ENCODE assay signal across 10 mouse cellular contexts in genomic region chr3:41360231-41360630, GRCm38 (mm10).
DNase-seq lines count a peak whose midpoint lies in the region; TF ChIP-seq lines count a peak whose summit lies in the region.
"Had no signal": no experiment of that assay in that cellular context is flagged by ENCODE, and none has a peak within 500 bp of the region (broad histone marks: within the 10 kb centered on the region; RNA-seq: fewer than 3 reads in every experiment).

No protein-coding gene starts in this region.

- WGBS in heart, adult 2 months: 29% methylated on average over 5 of the region's 5 CpGs

- no peaks in the 10 kb centered on the region for H3K27me3 ChIP-seq in heart, adult 2 months (ENCODE audit: control insufficient read depth, insufficient read depth, low read length)
- H3K27me3 ChIP-seq: embryonic facial prominence, embryonic 15.5 days had no signal

- DNase-seq in left cerebral cortex, postnatal 4 days: peak; percentile 32
- no peak for DNase-seq in left cerebral cortex, adult 2 months (ENCODE audit: extremely low spot score in 1 of 2, low spot score in 2 of 2)
- DNase-seq in adipocyte (ENCODE audit: low spot score): peak; percentile 90
- DNase-seq in heart, adult 2 months: peak; percentile 72 to 74
- DNase-seq in kidney, postnatal 25 days: peak; percentile 76 to 81
- DNase-seq in thymus, postnatal 36 days: no peak
- DNase-seq in cerebellum, postnatal 4 days (ENCODE audit: low spot score in 2 of 2): no peak

- no peak for TF ChIP-seq POLR2A in heart, adult 2 months (IDR thresholded peaks at IDR 0.05; ENCODE audit: insufficient read depth, low read depth, low read length)

- H3K4me3 ChIP-seq in left cerebral cortex, adult 2 months: no peak overlapping the region
- no peak overlapping the region for H3K4me3 ChIP-seq in heart, adult 2 months
- H3K4me3 ChIP-seq: embryonic facial prominence, embryonic 15.5 days; midbrain, embryonic 10.5 days had no signal

- peaks cover 8% of the 10 kb centered on the region for H3K4me1 ChIP-seq in heart, adult 2 months (ENCODE audit: control insufficient read depth, insufficient read depth, low read length)
- H3K4me1 ChIP-seq: midbrain, embryonic 10.5 days had no signal

- intact Hi-C loops in left cerebral cortex, postnatal 4 days (cut with DNase I): no loop called here
- intact Hi-C loops in left cerebral cortex, adult 2 months (cut with DNase I): no loop called here
- intact Hi-C loops in heart, adult 2 months (cut with DNase I): no loop called here

- no peak for TF ChIP-seq CTCF in left cerebral cortex, adult 2 months (IDR thresholded peaks at IDR 0.05)
- TF ChIP-seq CTCF in heart, adult 2 months (IDR thresholded peaks at IDR 0.05): no peak

- TF ChIP-seq EP300 in heart, adult 2 months (IDR thresholded peaks at IDR 0.05; ENCODE audit: insufficient read depth, low read depth, low read length): no peak

- H3K9ac ChIP-seq in heart, adult 2 months (ENCODE audit: low read depth, low read length): no peak overlapping the region
- H3K9ac ChIP-seq: embryonic facial prominence, embryonic 15.5 days had no signal

- no peaks in the 10 kb centered on the region for H3K36me3 ChIP-seq in heart, adult 2 months (ENCODE audit: control insufficient read depth, insufficient read depth, low read length)
- H3K36me3 ChIP-seq: embryonic facial prominence, embryonic 15.5 days; G1E; midbrain, embryonic 10.5 days had no signal

- H3K79me2 ChIP-seq in heart, adult 2 months (replicated peaks; ENCODE audit: control insufficient read depth, insufficient read depth, low read length): no peaks in the 10 kb centered on the region

- no peak overlapping the region for H3K27ac ChIP-seq in left cerebral cortex, adult 2 months
- no peak overlapping the region; the same call in 1 of the 2 replicates for H3K27ac ChIP-seq in heart, adult 2 months
- H3K27ac ChIP-seq: embryonic facial prominence, embryonic 15.5 days; midbrain, embryonic 10.5 days had no signal

Comparison
In these comparisons a context has a peak if more than half of its experiments do, and no peak if none do; other contexts are left out.
1. DNase-seq: peak in left cerebral cortex, postnatal 4 days (single experiment), adipocyte (single experiment), heart, adult 2 months (2 of 2) and kidney, postnatal 25 days (2 of 2); none in left cerebral cortex, adult 2 months (0 of 2), thymus, postnatal 36 days (0 of 2) and cerebellum, postnatal 4 days (0 of 2).